Mouse (Mus musculus): ENCODE measurements around the gene Olr1. TPM values are rescaled to one million over a fixed set of nuclear protein-coding genes. Genes with fewer than 3 reads are reported as not detected.

Gene Olr1
- total and polyA plus RNA-seq, 3 experiments = not detected

GRCm38 (mm10) chr6:129480089-129480958 lies 26.6 kb downstream of the Olr1 start:
- H3K4me2 ChIP-seq (ENCODE audit: insufficient read depth, low read depth, poor library complexity, severe bottlenecking) = no peak overlapping the region
- no peak overlapping the region for H3K4me3 ChIP-seq (replicated peaks in 1 of 3; ENCODE audit: low read depth in 2 of 3, low read length in 2 of 3, poor library complexity in 1 of 3)
- DNase-seq (ENCODE audit: extremely low read depth) = no peak
- no peak overlapping the region for H3K9ac ChIP-seq (ENCODE audit: insufficient read depth, low read depth)
- no peaks in the 10 kb centered on the region for H3K27me3 ChIP-seq (replicated peaks)
- H3K79me2 ChIP-seq (replicated peaks; ENCODE audit: control insufficient read depth, extremely low read depth, insufficient read depth, poor library complexity, severe bottlenecking) = no peaks in the 10 kb centered on the region
- no peak overlapping the region for H3K27ac ChIP-seq (ENCODE audit: insufficient read depth, low read depth)
- H3K9me3 ChIP-seq (replicated peaks; ENCODE audit: low read length) = no peaks in the 10 kb centered on the region
- TF ChIP-seq RAD21 (IDR thresholded peaks at IDR 0.05; ENCODE audit: low read depth, low read length) (no peak), GABPA (IDR thresholded peaks at IDR 0.05; ENCODE audit: insufficient replicate concordance, low read depth, low read length) (no peak), USF1 (IDR thresholded peaks at IDR 0.05; ENCODE audit: low read depth, low read length) (no peak), SIN3A (IDR thresholded peaks at IDR 0.05; ENCODE audit: low read length) (no peak), MAFK (IDR thresholded peaks at IDR 0.05; ENCODE audit: insufficient replicate concordance, low read length) (no peak), MYC (IDR thresholded peaks at IDR 0.05; ENCODE audit: low read depth, low read length) (no peak), ZNF384 (IDR thresholded peaks at IDR 0.05; ENCODE audit: low read depth, low read length) (no peak), SMC3 (IDR thresholded peaks at IDR 0.05; ENCODE audit: low read depth, low read length) (no peak), HCFC1 (IDR thresholded peaks at IDR 0.05; ENCODE audit: low read depth, low read length) (no peak), NRF1 (IDR thresholded peaks at IDR 0.05; ENCODE audit: low read depth, low read length) (no peak), IRF4 (IDR thresholded peaks at IDR 0.05; ENCODE audit: low read depth, low read length) (no peak), MAX (IDR thresholded peaks at IDR 0.05; ENCODE audit: low read length) (no peak), TCF12 (IDR thresholded peaks at IDR 0.05; ENCODE audit: low read depth, low read length) (no peak), E2F4 (IDR thresholded peaks at IDR 0.05; ENCODE audit: insufficient replicate concordance, low read depth, low read length) (no peak), MXI1 (IDR thresholded peaks at IDR 0.05; ENCODE audit: low read depth, low read length) (no peak), ZC3H11A (IDR thresholded peaks at IDR 0.05; ENCODE audit: low read depth, low read length) (no peak), ZMIZ1 (IDR thresholded peaks at IDR 0.05; ENCODE audit: low read depth, low read length) (no peak), POLR2A (IDR thresholded peaks at IDR 0.05; ENCODE audit: low read depth, low read length) (no peak), EP300 (IDR thresholded peaks at IDR 0.05; ENCODE audit: low read length) (no peak)
- H3K36me3 ChIP-seq (replicated peaks in 1 of 2; ENCODE audit: control insufficient read depth in 1 of 2, insufficient read depth in 1 of 2, low read length in 1 of 2) = no peaks in the 10 kb centered on the region
- dilution Hi-C loops (cut with MboI; ENCODE audit: extremely low pct_ligation_motif_present, extremely low pct_unique_long_range_greater_than_20kb, low sequenced_read_pairs) = no loop called here
- in situ Hi-C loops (cut with MboI; ENCODE audit: low pct_ligation_motif_present, low pct_unique_long_range_greater_than_20kb, low sequenced_read_pairs) = no loop called here
- no peaks in the 10 kb centered on the region for H3K4me1 ChIP-seq (ENCODE audit: control insufficient read depth in 1 of 2, insufficient read depth in 2 of 2)
